Mouse (Mus musculus) CD8-positive naive resting alpha-beta T cell, adult 2 months (primary cell): ENCODE results near the gene Zfp593.
"Not testable (repeated sequence)": the region's sequence is repeated elsewhere in the genome, so short reads cannot be mapped to it uniquely, and the experiment has no call there.

Source experiments
- DNase-seq, 2 experiments: peaks; one replicate each; pipeline ENCODE4 v3.0.0; 2022; ENCODE audit warnings: low read depth in 2 of 2, low spot score in 2 of 2

Zfp593 gene

GRCm38 (mm10) chr4:134245148-134245843, at the start of gene Zfp593:
TSS of gene Zfp593 (minus strand) at chr4:134245592.
- peak; percentile 95 to 97 for DNase-seq

DNA sequence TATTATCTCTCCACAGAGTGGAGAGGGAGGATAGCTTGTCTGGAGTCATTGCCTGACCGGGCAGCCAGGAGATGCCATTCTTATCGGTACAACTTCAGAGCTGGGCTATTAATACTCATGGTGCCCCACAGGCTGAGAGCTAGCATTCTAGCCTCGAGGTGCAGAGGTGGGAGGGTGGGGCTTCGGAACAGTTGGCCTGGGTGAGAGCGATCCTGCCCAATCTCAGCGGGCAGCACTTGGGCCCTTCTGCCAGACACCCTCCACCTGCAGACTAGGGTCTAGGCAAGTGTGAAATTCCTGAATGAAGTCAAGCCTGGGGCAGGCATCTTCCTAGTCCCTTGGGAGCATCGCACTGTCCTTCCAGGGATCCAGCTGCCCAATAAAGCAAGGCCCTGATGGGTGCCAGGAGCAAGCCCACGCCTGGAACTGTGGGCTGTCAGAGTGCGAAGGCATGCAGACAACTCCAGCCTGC, 48.3 kb upstream of the Zfp593 start:
- no peak for DNase-seq

DNA sequence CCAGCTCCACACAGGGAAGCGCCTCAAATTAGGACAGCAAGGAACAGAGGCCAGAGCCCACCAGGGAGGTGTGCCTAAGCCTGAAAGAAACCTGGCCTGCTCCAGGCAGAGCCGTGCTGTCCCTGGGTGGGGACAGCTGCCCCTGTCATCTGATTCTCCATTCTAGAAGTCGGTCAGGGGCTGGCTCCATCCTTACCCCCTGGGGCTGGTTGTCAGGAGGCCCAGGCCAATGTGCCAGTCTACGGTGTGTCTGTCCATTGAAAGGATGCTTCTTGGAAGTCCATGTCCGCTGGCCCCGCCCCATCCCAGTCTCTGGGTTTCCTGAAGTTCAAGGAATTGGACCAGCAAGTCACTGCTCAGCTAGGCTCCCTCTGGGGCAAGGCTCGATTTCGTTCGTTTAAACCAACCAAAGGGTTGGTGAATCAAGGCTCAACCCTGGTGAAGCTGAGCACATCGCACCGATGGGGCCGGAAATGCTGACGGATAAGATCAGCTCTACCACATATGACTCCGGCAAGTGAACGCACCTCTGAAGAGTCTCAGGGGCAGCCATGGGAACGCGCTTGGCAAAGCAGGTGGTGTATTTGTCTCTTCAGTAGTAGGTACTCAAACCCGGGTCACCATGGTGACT, 47.8 kb upstream of the Zfp593 start:
- DNase-seq, result no peak

DNA sequence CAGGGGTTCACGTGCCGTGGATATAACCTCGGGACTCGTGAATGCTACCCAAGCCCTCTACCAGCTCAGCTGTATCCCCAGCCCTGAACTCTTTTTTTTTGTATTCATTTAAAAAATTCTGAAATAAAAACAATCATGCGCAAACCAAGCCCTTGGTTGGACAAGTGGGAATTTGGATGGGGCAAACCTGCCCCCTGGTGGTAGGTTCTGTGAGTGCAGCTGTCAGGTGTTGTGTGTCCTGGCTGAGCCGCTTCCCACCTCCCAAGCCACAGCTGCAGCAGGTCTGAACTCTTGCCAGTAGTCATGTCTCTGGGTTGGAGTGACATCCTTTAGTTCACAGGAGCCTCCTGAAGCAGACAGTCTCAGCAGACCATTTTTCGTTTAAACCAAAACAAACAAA, 46.7 kb upstream of the Zfp593 start:
- DNase-seq, result peak; percentile 74 to 83

DNA sequence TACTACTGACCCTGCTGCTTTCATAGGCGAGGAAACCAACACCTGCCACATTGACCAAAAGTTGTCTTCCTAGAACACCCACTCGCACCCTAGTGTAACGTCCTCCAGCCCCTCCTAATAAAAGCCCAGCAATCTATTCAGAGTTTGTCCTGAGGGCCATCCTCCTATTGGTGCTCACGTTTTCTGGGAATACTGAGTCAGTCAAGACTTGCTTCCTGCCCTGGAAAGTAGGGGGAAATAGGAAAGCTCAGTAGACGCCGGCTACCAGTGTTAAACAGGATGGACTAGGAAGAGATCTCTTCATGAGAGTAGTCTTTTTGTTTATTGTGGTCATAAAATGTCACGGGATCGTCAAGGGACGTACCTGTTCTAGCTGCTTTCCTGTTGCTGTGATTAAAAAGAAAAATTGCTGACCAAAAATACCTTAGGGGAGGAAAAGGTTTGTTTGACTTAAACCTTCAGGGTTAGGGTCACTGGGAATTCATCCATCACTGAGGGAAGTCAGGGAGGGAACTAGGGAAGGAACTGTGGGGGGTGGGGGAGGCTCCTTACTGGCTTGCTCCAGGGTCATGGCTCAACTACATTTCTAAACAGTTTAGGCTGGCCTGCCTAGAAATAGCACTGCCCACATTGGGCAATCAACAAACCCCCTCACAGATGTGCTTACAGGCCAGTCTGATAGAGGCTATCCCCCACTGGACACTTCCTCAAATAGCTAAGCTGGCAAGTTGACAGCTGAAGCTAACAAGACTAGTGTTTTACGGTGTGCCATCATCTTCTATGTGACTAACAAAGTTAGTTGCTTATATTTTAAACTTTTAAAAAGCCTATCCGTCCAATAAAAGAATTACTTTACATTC, 43.2 kb upstream of the Zfp593 start:
- no peak for DNase-seq

DNA sequence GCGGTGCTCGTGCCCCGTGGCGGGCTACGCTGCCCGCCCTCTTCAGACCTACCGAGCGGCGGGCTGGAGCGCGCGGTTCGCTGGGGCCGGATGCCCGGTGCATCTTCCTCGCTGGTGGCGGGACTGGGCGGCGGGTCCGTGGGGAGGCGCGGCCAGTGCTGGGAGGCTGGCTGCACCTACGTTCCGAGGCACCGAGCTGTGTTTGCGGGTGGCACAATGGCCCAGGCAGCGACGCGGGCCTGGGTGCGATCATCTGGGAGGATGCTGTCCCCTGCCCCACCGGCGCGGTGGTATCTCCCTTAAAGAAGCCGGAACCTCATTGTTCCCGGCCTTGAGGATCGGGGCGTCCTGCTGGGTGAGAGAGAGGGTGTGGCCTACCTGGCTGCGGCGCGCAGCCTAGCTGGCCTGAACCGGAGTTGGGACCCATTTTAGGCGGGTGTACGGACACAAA, 42.2 kb upstream of the Zfp593 start, which contains the start of gene Pdik1l:
Gene Pdik1l (minus strand): TSS at position 321 of the 451 bp plus-strand sequence.
- DNase-seq, result peak; percentile 68 to 76

DNA sequence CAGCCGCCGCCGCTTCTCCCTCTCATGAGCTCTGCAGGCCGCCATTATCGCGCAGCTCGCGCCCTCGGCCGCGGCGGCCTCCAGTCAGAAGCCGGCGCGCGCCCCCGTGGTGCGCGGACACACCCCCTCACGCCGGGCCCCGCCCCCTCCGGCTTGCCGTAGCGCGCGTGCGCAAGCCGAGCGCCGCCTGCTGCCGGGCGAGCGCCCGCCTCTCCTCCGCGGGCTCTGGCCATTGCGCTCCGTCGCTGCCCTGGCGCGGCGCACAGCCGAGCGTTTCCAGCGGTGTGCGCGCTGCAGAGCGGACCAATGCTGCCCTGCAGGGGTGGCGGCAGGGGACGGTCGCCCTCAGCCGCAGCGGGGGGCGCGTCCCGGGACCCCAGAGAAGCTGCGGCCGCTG, 41.8 kb upstream of the Zfp593 start:
- peak; percentile 98 for DNase-seq

- no peak for DNase-seq
Observed at GRCm38 (mm10) chr4:134286226-134287167, 41.1 kb upstream of the Zfp593 start.

DNA sequence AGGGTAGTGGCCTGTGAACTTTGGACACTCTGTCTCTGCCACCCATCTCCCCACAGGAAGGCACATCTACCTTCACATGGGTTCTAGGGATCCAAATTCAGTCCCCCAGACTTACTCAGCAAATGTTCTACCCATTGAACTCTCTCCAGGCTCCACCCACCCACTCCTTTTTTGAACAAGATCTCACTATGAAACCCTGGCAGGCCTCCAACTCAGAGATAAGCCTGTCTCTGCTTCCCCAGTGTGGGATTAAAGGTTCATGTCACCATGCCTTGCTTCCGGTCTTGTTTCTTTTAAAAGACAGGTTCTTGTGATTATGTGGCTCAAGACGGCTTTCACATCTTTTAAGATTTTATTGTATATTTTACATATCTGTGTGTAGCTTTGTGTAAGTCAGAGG, 39.5 kb upstream of the Zfp593 start:
- DNase-seq, result no peak

DNA sequence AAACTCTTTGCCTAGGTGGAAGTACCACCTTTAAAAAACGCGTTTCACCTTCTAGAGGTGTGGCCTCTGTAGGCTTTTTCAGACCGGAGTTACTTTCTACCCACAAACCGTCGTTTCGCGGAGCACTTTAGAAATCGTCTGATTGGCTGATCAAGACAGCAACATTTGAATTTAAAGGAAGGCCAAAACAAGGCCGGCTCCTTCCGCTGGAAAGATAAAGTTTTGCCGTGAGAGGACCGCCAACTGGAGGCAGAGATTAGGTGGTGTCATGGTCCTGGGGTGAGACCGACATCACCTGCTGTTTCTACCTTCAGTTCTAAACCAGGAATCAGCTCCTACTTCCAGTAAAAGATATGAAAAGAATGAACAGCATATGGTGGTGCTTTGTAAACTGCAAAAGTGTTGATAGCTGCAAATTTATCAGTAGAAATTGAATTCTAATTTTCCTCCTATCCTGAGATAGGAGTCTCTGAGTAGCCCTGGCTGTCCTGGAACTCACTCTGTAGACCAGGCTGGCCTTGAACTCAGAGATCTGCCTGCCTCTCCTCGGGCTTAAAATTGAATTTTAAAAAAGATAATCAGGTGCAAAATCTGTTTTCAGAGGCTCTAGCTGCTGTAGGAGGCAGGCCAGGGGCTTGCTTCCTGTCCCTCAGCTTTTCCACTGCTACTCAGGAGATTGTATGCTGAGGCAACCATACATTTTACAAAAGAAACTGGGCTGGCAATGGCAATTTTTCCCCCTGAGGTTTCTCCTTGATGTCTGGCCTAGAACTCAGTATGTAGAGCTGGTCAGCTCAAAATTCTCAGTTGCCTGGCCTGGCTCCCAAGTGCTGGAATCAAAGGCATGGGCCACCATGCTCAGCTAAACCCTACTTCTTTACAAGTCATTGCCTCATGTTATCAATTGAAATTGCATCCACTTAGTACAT, 28.3 kb upstream of the Zfp593 start:
- peak; percentile 56 to 68 for DNase-seq

- no peak for DNase-seq
Observed at GRCm38 (mm10) chr4:134272731-134273416, 27.5 kb upstream of the Zfp593 start.

GRCm38 (mm10) chr4:134271979-134272378, 26.6 kb upstream of the Zfp593 start:
- no peak for DNase-seq

DNA sequence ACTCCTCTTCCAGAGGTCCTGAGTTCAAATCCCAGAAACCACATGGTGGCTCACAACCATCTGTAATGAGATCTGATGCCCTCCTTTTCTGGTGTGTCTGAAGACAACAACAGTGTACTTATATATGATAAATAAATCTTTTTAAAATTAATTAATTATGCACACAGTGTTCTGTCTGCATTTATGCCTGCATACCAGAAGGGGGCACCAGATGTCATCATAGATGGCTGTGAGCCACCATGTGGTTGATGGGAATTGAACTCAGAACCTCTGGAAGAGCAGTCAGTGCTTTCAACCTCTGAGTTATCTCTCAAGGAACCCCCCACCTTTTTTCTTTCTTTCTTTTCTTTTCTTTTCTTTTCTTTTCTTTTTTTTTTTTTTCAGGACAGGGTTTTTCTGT, 24.2 kb upstream of the Zfp593 start:
- DNase-seq, result not testable (repeated sequence)

GRCm38 (mm10) chr4:134268102-134268655, 22.8 kb upstream of the Zfp593 start:
- no peak for DNase-seq

DNA sequence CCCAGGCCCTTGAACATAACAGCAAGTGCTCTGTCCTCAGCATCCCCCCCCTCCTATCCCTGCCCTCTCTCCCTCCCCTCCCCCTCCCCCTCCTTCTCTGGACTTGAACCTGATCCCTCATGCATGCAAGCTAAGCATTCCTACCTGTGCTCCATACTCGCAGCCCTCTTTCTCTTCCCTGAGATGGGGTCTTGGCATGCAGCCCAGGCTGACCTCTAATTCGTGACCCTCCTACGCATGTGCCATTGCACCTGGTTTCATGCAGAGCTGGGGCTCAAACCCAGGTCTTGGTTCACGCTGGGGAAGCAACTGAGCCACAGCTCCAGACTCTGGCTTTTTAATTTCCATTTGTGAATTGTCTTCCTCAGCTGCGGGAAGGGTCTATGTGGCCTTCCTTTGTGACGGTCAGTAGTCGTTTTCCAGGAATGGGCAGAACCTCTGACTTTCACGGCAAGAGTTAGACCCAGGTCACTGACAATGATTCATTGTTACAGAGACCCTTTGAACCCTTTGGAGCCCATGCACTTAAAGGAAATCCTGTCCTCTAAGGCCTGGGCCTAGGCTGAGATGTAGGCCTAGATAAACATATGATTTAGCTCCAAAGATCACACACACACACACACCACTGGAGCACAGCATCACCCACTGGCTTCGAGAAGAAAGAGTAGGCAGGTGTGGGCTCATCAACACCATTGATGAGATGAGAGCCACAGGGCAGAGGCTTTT, 20.6 kb upstream of the Zfp593 start:
- DNase-seq, result no peak

GRCm38 (mm10) chr4:134263191-134263590, 17.8 kb upstream of the Zfp593 start:
- peak in 1 of 2 experiments; percentile 35 for DNase-seq

- DNase-seq, result no peak
Observed at GRCm38 (mm10) chr4:134258354-134258753, 13.0 kb upstream of the Zfp593 start.
